Mouse (Mus musculus) stomach, postnatal 0 days (tissue): ENCODE measurements around the gene Hmox2. TPM values are rescaled to one million over a fixed set of nuclear protein-coding genes. Genes with fewer than 3 reads are reported as not detected.
"Not testable (repeated sequence)": the region's sequence is repeated elsewhere in the genome, so short reads cannot be mapped to it uniquely, and the experiment has no call there.

Experiments
- ATAC-seq: fragments of 200-750 bp; cut with Nextera tagmentation; 2 replicates; pipeline ENCODE4 v1.8.0; 2017; ENCODE audit not compliant: low FRiP score, low TSS enrichment
- DNase-seq: peaks from one replicate; pipeline ENCODE4 v3.0.0-alpha.2; 2016; ENCODE audit warnings: low spot score
- H3K27ac ChIP-seq: fragments of 300-500 bp; sonication (generic); replicated peaks from 2 replicates; pipeline ENCODE4 v1.5.1; 2014; ENCODE audit warnings: mild to moderate bottlenecking, control low read depth
- H3K27me3 ChIP-seq: fragments of 300-500 bp; sonication (generic); 2 replicates; pipeline ENCODE4 v1.6.1; 2014; ENCODE audit warnings: low read length; ENCODE audit not compliant: control insufficient read depth, insufficient read depth
- H3K36me3 ChIP-seq: fragments of 300-500 bp; sonication (generic); 2 replicates; pipeline ENCODE4 v1.6.1; 2014; ENCODE audit warnings: low read length, mixed read lengths; ENCODE audit not compliant: control insufficient read depth, insufficient read depth
- H3K4me1 ChIP-seq: fragments of 300-500 bp; sonication (generic); replicated peaks from 2 replicates; pipeline ENCODE4 v1.6.1; 2014; ENCODE audit warnings: antibody characterized with exemption; ENCODE audit not compliant: control insufficient read depth, insufficient read depth
- H3K4me2 ChIP-seq: fragments of 300-500 bp; sonication (generic); replicated peaks from 2 replicates; pipeline ENCODE4 v1.6.1; 2014; ENCODE audit warnings: low read depth, mild to moderate bottlenecking, control low read depth, moderate library complexity
- H3K4me3 ChIP-seq: fragments of 300-500 bp; sonication (generic); 2 replicates; pipeline ENCODE4 v1.5.1; 2014; ENCODE audit warnings: low read depth, low read length, control low read depth
- H3K9ac ChIP-seq: fragments of 300-500 bp; sonication (generic); 2 replicates; pipeline ENCODE4 v1.6.1; 2014; ENCODE audit warnings: mild to moderate bottlenecking, low read length, control low read depth, mixed read lengths
- H3K9me3 ChIP-seq: fragments of 300-500 bp; sonication (generic); 2 replicates; pipeline ENCODE4 v1.6.1; 2016; ENCODE audit warnings: low read length; ENCODE audit not compliant: control insufficient read depth
- CTCF ChIP-seq: IDR thresholded peaks from 2 replicates; pipeline ENCODE4 v1.5.1; 2016; ENCODE audit warnings: antibody characterized with exemption, low read depth, mild to moderate bottlenecking, moderate library complexity
- EP300 ChIP-seq: optimal IDR thresholded peaks from 2 replicates; pipeline ENCODE3; 2016; ENCODE audit warnings: antibody characterized with exemption
- WGBS: fragments of 180-500 bp; shearing (Covaris S2); extraction: QIAGEN DNeasy Blood & Tissue Kit; methylation state at CpG from one replicate; pipeline ENCODE4 v1.1.7; 2014; 5-methylcytosine and 5-hydroxymethylcytosine counted together
- polyA plus RNA-seq: library from polyadenylated mRNA; unstranded; fragments of >200 nt; fragmentation: Nextera tagmentation; extraction: Ambion mirVana; gene quantifications from 2 replicates; pipeline ENCODE4 v1.2.1, GENCODE M21; 2015

Hmox2 gene
- polyA plus RNA-seq, 1 experiment from 2014 or later = 57.4 TPM

DNA sequence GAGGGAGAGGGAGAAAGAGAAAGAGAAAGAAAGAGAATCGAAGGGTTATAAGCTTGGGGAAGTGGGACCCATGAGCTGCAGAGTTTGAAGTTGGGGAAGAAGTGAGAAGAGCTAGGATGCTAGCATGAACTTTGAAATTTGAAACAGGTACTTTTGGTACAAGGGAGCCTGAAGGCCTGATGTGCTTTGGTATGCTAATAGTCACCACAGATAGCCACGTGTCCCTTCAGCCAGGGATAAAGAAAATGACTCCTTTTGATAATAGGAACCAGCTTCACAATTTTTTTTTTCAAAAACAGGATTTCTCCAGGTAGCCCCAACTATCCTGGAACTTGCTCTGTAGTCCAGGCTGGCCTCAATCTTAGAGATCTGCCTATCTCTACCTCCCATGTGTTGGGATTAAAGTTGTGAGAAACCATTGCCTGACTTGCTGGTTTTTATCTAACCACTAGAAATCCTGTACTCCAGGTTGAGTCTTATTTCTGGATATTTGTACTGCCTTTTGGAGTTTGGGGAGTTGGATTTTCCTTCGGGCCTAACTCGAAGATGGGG lies 43.5 kb upstream of the Hmox2 start:
- H3K36me3 ChIP-seq = peaks cover 1% of the 10 kb centered on the region; the same call in 1 of the 2 replicates
- no peak overlapping the region for H3K9ac ChIP-seq
- no peak overlapping the region; the same call in 1 of the 2 replicates for H3K4me2 ChIP-seq
- 0 out of 2 replicates have a peak, but pooled peaks cover 4% of the 10 kb centered on the region for H3K4me1 ChIP-seq
- no peak for TF ChIP-seq EP300
- TF ChIP-seq CTCF = no peak
- H3K27me3 ChIP-seq = no peaks in the 10 kb centered on the region
- H3K9me3 ChIP-seq = no peaks in the 10 kb centered on the region
- 81% methylated on average over 4 of the region's 4 CpGs for WGBS
- DNase-seq = no peak
- no peak overlapping the region for H3K4me3 ChIP-seq
- peak overlapping the region; percentile 76; the same call in 1 of the 2 replicates for H3K27ac ChIP-seq
- no peak for ATAC-seq

DNA sequence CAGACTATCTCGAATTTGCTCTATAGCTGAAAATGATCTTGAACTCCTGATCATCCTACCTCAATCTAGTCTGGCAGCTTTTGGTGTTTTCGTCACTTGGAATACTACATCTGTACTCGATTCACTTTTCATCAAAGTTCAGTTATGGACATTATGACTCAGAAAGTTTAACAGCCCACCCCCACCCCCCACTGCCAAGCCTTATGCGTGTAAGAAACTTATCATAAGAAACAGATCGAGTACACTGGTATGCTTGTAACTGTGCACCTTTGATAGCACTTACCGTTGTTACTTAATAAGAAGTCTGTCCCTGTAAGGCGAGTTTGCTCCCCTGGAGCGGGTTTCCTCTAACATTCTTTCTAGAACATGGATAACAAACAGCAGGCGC lies 43.0 kb upstream of the Hmox2 start:
- peak overlapping the region; percentile 91 for H3K4me2 ChIP-seq
- no peak for ATAC-seq
- peaks cover 3% of the 10 kb centered on the region; the same call in 1 of the 2 replicates for H3K36me3 ChIP-seq
- H3K9ac ChIP-seq = peak overlapping the region; percentile 85; the same call in 1 of the 2 replicates
- H3K4me3 ChIP-seq = peak overlapping the region; percentile 76
- TF ChIP-seq CTCF (no peak), EP300 (no peak)
- no peaks in the 10 kb centered on the region for H3K9me3 ChIP-seq
- no peaks in the 10 kb centered on the region for H3K27me3 ChIP-seq
- WGBS = 19% methylated on average over 9 of the region's 9 CpGs
- DNase-seq = no peak
- H3K4me1 ChIP-seq = 0 out of 2 replicates have a peak, but pooled peaks cover 4% of the 10 kb centered on the region
- peak overlapping the region; percentile 76 for H3K27ac ChIP-seq

DNA sequence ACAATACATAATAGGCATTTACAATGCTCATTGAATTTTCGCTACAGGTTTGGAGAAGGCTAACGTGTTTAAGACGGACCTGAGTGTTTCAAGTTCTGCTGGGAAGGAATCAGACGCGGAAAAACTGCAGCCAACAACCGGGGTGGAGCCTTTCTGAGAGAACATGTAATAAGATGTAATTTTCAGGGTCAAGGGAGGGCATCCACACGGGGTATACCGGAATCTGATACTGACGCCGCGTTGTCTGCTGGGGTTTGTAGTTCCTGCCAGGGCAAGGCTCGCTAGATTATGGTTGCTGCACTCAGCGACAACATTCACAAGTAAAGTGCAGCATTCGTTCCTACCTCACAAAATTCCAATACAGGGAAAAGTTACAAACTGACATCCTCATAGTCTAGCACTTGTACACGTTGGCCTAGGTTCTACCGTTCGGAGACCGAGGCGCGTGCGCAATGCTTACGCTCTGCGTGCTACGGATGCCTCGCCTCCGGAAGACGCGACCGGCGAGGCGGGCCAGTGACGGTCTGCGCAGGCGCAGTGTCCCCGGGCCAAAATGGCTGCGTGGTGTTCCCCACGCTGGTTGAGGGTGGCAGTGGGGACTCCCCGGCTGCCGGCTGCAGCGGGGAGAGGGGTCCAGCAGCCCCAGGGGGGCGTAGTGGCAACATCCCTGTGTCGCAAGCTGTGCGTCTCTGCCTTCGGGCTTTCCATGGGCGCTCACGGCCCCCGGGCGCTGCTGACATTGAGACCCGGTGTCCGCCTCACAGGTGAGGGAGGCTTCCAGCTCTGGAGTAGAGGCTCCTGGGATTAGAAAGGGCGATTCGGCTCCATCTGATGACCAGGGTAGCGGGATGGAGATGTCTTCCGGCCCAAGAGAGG lies 42.3 kb upstream of the Hmox2 start:
- Histone ChIP-seq H3K4me2 (peak overlapping the region; percentile 91), H3K36me3 (peaks cover 3% of the 10 kb centered on the region; the same call in 1 of the 2 replicates), H3K27ac (peak overlapping the region; percentile 76), H3K4me3 (peak overlapping the region; percentile 76), H3K9me3 (no peaks in the 10 kb centered on the region), H3K9ac (peak overlapping the region; percentile 85), H3K4me1 (0 out of 2 replicates have a peak, but pooled peaks cover 2% of the 10 kb centered on the region), H3K27me3 (no peaks in the 10 kb centered on the region)
- TF ChIP-seq EP300 = no peak
- ATAC-seq (peak; percentile 88), DNase-seq (peak; percentile 95)
- WGBS = under 1% methylated on average over 54 of the region's 54 CpGs

DNA sequence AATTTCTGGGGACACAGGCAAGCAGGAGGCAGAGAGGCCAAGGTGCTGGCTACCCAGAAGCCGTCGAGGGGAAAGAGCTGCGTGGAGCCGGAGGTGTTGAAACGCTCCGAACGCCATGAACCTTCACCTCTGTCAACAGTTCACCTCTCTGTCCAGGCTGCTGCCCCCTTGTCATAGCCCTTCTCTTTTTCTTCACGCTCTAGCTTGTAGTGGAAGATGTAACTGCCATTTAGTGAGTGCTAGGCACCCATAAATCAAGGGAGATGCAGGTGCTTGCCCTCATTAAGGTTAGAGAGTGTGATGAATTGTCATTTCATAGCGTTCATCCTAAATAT lies 41.7 kb upstream of the Hmox2 start:
- Histone ChIP-seq H3K9me3 (no peaks in the 10 kb centered on the region), H3K27me3 (no peaks in the 10 kb centered on the region), H3K4me2 (peak overlapping the region; percentile 91), H3K4me1 (no peaks in the 10 kb centered on the region), H3K27ac (peak overlapping the region; percentile 76), H3K4me3 (peak overlapping the region; percentile 76), H3K9ac (peak overlapping the region; percentile 85), H3K36me3 (peaks cover 3% of the 10 kb centered on the region; the same call in 1 of the 2 replicates)
- peak; percentile 1; the same call in 1 of the 2 replicates for ATAC-seq
- no peak for TF ChIP-seq CTCF
- TF ChIP-seq EP300 = no peak
- DNase-seq = no peak
- WGBS = under 1% methylated on average over 9 of the region's 9 CpGs

DNA sequence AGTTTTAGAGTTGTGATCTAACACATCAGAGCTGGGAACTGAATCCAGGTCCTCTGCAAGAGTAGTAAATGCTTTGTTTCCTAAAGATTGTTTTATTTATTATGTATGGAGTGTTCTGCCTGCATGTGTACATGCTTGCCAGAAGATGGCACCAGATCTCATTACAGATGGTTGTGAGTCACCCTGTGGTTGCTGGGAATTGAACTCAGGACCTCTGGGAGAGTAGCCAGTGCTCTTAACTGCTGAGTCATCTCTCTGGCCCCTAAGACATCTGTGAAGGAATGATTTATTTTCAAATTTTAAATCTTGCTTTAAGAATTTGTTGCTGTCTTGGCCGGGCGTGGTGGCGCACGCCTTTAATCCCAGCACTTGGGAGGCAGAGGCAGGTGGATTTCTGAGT lies 36.8 kb upstream of the Hmox2 start:
- not testable (repeated sequence) for H3K9ac ChIP-seq, H3K27ac ChIP-seq, H3K4me1 ChIP-seq, H3K4me2 ChIP-seq, H3K9me3 ChIP-seq, H3K27me3 ChIP-seq, ATAC-seq, H3K4me3 ChIP-seq, DNase-seq
- TF ChIP-seq CTCF = peak; percentile 52
- H3K36me3 ChIP-seq = peaks cover 12% of the 10 kb centered on the region; the same call in 1 of the 2 replicates
- 99% methylated on average over 4 of the region's 4 CpGs for whole genome bisulfite sequencing

GRCm38 (mm10) chr16:4701211-4701610 lies 24.9 kb upstream of the Hmox2 start:
- Histone ChIP-seq H3K27me3 (no peaks in the 10 kb centered on the region), H3K9me3 (no peaks in the 10 kb centered on the region), H3K4me3 (no peak overlapping the region), H3K4me2 (no peak overlapping the region), H3K27ac (no peak overlapping the region), H3K36me3 (peaks cover 29% of the 10 kb centered on the region), H3K9ac (no peak overlapping the region), H3K4me1 (no peaks in the 10 kb centered on the region)
- WGBS = 87% methylated on average over 3 of the region's 3 CpGs
- ATAC-seq = no peak
- DNase-seq = no peak
- TF ChIP-seq EP300 = no peak
- TF ChIP-seq CTCF = no peak
